Mouse (Mus musculus) forebrain, embryonic 11.5 days (tissue): ENCODE measurements around the gene Fnbp1l. TPM values are rescaled to one million over a fixed set of nuclear protein-coding genes. Genes with fewer than 3 reads are reported as not detected.

ENCODE experiments used
- ATAC-seq: fragments of 200-750 bp; cut with Nextera tagmentation; replicated peaks from 2 replicates; pipeline ENCODE4 v1.8.0; 2017; ENCODE audit warnings: moderate TSS enrichment; ENCODE audit not compliant: low FRiP score
- DNase-seq: peaks from one replicate; pipeline ENCODE4 v3.0.0-alpha.2; 2017; ENCODE audit warnings: low spot score
- H3K27ac ChIP-seq: fragments of 300-500 bp; sonication (generic); 2 replicates; pipeline ENCODE4 v1.5.1; 2014; ENCODE audit warnings: low read depth, low read length
- H3K27me3 ChIP-seq: fragments of 300-500 bp; sonication (generic); 2 replicates; pipeline ENCODE4 v1.6.1; 2014; ENCODE audit warnings: mild to moderate bottlenecking, low read length, mixed read lengths; ENCODE audit not compliant: control insufficient read depth, insufficient read depth
- H3K36me3 ChIP-seq: fragments of 300-500 bp; sonication (generic); 2 replicates; pipeline ENCODE4 v1.6.1; 2014; ENCODE audit warnings: mild to moderate bottlenecking, low read length, moderate library complexity, mixed read lengths; ENCODE audit not compliant: control insufficient read depth, insufficient read depth
- H3K4me1 ChIP-seq: fragments of 300-500 bp; sonication (generic); replicated peaks from 2 replicates; pipeline ENCODE4 v1.6.1; 2014; ENCODE audit warnings: low read length, mixed read lengths; ENCODE audit not compliant: control insufficient read depth, insufficient read depth
- H3K4me2 ChIP-seq: fragments of 300-500 bp; sonication (generic); 2 replicates; pipeline ENCODE4 v1.6.1; 2014; ENCODE audit warnings: low read depth, mild to moderate bottlenecking, low read length, moderate library complexity, mixed read lengths; ENCODE audit not compliant: severe bottlenecking
- H3K4me3 ChIP-seq: fragments of 300-500 bp; sonication (generic); 2 replicates; pipeline ENCODE4 v1.5.1; 2014; ENCODE audit warnings: low read depth, low read length
- H3K9ac ChIP-seq: fragments of 300-500 bp; sonication (generic); 2 replicates; pipeline ENCODE4 v1.6.1; 2014; ENCODE audit warnings: low read length
- H3K9me3 ChIP-seq: fragments of 300-500 bp; sonication (generic); 2 replicates; pipeline ENCODE4 v1.6.1; 2016; ENCODE audit warnings: low read length, mixed read lengths; ENCODE audit not compliant: control insufficient read depth
- WGBS: fragments of 180-500 bp; shearing (Covaris S2); extraction: QIAGEN DNeasy Blood & Tissue Kit; methylation state at CpG from one replicate; pipeline ENCODE4 v1.1.7; 2014; 5-methylcytosine and 5-hydroxymethylcytosine counted together
- polyA plus RNA-seq: library from polyadenylated mRNA; unstranded; fragments of >200 nt; fragmentation: Nextera tagmentation; extraction: Ambion mirVana; gene quantifications from 2 replicates; pipeline ENCODE4 v1.2.1, GENCODE M21; 2014

The Fnbp1l gene
- polyA plus RNA-seq, 1 experiment from 2014 or later = 88.2 TPM

DNA sequence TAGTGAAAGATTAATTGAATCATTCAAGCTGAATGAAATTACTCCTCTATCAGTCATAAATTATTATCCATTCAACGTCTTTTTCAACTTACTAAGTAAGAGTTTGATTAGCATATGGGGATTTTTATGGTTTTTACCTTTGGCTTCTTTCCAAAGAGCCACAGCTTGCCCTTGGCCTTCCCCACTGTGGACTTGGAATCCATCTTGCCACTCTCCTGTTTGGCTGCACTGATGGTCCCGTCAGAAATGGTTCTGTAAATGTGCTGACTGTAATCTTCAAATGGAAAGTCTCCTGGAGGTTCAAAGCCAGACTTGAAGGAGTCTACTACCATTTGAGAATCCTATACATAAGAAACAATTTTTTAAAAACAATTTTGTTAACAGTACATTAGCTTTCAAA, 61.7 kb downstream of the Fnbp1l start:
- no peaks in the 10 kb centered on the region for H3K9me3 ChIP-seq
- 72% methylated on average over 2 of the region's 2 CpGs for WGBS
- no peak for ATAC-seq
- H3K27ac ChIP-seq = no peak overlapping the region
- no peak overlapping the region for H3K4me3 ChIP-seq
- no peak for DNase-seq
- H3K36me3 ChIP-seq = no peaks in the 10 kb centered on the region
- H3K9ac ChIP-seq = no peak overlapping the region
- H3K4me1 ChIP-seq = no peaks in the 10 kb centered on the region
- H3K4me2 ChIP-seq = no peak overlapping the region
- no peaks in the 10 kb centered on the region for H3K27me3 ChIP-seq

DNA sequence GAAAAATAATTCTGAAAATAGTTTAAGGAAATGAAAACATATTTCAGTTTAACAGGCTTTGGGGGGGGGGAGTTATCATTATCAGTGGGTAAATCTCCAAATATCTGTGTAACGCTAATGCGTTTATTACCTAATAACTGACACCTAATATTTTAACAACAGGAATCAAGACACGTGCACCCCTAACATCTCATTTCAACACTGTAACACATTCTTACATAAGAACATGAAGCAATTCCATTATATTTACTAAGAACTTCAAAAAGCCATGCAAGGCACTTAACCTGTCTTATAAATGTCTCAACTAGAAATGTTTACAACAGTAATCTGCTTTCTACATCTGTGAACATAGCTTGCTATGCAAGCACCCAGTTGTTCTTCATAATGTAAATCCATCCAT, 68.3 kb downstream of the Fnbp1l start:
- H3K9ac ChIP-seq = no peak overlapping the region
- no peak overlapping the region for H3K4me2 ChIP-seq
- no peak for DNase-seq
- H3K9me3 ChIP-seq = no peaks in the 10 kb centered on the region
- no peak for ATAC-seq
- peaks cover 2% of the 10 kb centered on the region; the same call in 1 of the 2 replicates for H3K36me3 ChIP-seq
- WGBS = 96% methylated on average over 3 of the region's 3 CpGs
- no peak overlapping the region for H3K4me3 ChIP-seq
- no peak overlapping the region for H3K27ac ChIP-seq
- no peaks in the 10 kb centered on the region for H3K27me3 ChIP-seq
- H3K4me1 ChIP-seq = no peaks in the 10 kb centered on the region

DNA sequence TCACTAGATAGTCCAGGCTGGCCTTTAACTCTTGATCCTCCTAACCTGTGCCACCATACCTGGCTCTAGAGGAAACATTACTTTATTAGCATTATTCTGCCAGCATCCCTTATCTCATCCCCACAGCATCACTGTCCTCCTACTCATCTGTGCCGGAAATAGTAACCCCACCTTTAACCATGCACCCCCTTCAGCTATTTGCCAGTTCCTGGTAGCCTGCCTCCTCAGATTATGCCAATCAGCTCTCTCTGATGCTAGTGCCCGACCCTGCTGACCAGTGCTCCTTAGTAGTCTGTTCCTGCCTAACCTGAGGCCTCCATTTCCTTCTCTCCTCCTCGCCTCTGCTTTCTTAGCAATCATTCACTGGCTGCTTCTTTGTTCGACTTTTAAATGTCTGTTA, 72.0 kb downstream of the Fnbp1l start:
- Histone ChIP-seq H3K4me2 (no peak overlapping the region), H3K36me3 (peaks cover 2% of the 10 kb centered on the region; the same call in 1 of the 2 replicates), H3K9me3 (no peaks in the 10 kb centered on the region), H3K4me1 (no peaks in the 10 kb centered on the region), H3K27ac (no peak overlapping the region), H3K4me3 (no peak overlapping the region), H3K9ac (no peak overlapping the region), H3K27me3 (no peaks in the 10 kb centered on the region)
- ATAC-seq = no peak
- DNase-seq = no peak
- 88% methylated on average over 4 of the region's 4 CpGs for WGBS

DNA sequence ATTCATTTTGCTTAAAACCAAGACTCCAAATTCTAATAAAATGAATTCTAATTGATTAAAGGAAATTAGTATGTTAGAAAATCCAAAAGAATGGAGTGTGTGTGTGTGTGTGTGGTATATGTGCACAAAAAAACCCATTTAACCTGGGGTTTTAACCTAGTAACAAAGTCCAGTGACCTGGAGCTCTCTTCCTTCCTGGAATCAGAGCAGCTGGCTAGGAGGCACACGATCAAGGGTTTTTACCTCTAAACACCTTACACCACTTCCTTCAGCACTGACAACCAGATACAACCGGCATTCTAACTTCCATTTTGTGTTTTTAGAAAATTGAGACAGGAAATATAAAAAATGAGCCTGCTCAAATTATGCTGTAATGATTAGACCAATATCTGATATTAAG, 74.2 kb downstream of the Fnbp1l start:
- ATAC-seq (no peak), DNase-seq (no peak)
- Histone ChIP-seq H3K27me3 (no peaks in the 10 kb centered on the region), H3K4me1 (no peaks in the 10 kb centered on the region), H3K4me2 (no peak overlapping the region), H3K9me3 (no peaks in the 10 kb centered on the region), H3K9ac (no peak overlapping the region), H3K4me3 (no peak overlapping the region), H3K27ac (no peak overlapping the region), H3K36me3 (peaks cover 2% of the 10 kb centered on the region; the same call in 1 of the 2 replicates)
- 89% methylated on average over 2 of the region's 2 CpGs for WGBS

DNA sequence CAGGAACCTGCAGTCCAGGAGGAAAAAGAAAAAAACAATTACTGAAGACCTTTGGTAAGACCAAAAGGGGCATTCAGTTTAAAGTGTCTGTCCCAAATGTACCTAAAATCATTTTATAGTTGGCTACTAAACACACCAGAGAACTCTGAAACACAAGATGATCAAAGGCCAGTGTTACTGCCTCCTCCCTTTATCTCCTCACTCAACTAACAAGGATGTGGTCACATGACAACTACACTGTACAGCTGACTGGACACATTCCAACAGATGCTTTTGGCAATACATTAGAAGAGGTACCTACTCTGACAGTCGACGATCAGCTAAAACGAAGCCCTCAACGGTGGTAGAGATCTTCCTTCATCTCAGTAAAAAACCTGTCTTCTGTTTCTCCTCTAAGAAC, 78.6 kb downstream of the Fnbp1l start:
- Histone ChIP-seq H3K4me3 (no peak overlapping the region), H3K36me3 (no peaks in the 10 kb centered on the region; the same call in 1 of the 2 replicates), H3K9ac (no peak overlapping the region), H3K9me3 (no peaks in the 10 kb centered on the region), H3K27me3 (no peaks in the 10 kb centered on the region), H3K4me2 (no peak overlapping the region), H3K27ac (no peak overlapping the region), H3K4me1 (no peaks in the 10 kb centered on the region)
- 90% methylated on average over 4 of the region's 4 CpGs for WGBS
- no peak for ATAC-seq
- DNase-seq = no peak

DNA sequence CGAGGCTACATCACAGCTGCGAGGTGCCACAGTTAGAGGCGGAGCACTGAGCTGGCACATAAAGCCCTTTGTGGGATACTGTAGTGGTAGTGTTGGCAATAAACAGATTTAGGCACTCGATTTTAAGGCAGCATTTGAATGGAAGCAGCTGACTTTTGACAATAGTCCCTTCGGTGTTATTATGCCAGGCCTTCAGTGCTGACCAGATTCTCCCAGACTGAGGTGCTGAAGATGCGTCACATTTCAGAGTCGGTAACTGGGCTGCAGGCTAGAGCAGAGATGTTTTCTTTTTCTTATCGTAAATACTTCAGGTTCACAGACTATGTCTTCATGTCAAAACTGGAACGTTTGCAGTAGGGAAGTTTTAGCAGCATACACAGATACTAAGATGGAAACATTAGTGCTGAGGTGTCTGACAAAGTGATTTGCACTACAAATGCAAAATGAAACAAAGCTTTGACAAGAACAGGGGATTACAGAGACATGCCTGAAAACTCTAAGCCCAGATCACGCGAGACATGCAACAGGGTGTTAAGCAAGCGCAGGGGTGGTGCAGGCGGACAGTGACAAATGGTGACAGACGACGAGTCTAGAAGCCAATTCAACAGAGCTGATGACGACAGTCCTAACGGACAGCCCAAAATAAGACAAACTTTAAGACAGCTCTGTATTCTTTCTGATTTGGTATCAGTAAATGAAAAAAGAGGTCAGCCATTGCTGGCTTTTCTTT, 79.4 kb downstream of the Fnbp1l start:
- no peak overlapping the region for H3K27ac ChIP-seq
- no peaks in the 10 kb centered on the region for H3K27me3 ChIP-seq
- H3K4me1 ChIP-seq = no peaks in the 10 kb centered on the region
- no peak for ATAC-seq
- 92% methylated on average over 17 of the region's 17 CpGs for WGBS
- no peak overlapping the region for H3K4me2 ChIP-seq
- H3K36me3 ChIP-seq = no peaks in the 10 kb centered on the region; the same call in 1 of the 2 replicates
- no peak overlapping the region for H3K9ac ChIP-seq
- no peaks in the 10 kb centered on the region for H3K9me3 ChIP-seq
- no peak for DNase-seq
- H3K4me3 ChIP-seq = no peak overlapping the region

DNA sequence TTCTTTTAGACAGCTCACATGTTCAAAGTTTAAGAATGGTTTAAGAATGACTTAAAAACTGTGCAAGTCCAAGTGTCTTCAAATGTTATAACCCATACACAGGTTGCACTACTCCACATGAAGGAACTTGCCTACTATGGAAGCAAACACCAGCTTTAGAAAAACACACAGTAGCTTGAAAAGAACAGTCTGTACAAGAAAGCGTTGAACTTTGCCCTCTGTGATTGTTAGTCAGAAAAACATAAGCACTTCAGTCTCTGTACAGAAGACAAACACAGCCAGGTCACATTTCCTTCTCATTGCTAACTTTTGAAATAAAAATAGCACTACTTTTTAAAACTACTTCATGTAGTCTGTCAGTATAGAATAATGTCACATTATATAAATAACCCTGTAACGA, 80.7 kb downstream of the Fnbp1l start:
- no peaks in the 10 kb centered on the region for H3K4me1 ChIP-seq
- H3K9ac ChIP-seq = no peak overlapping the region
- no peak for ATAC-seq
- no peak overlapping the region for H3K4me3 ChIP-seq
- H3K9me3 ChIP-seq = no peaks in the 10 kb centered on the region
- no peak overlapping the region for H3K27ac ChIP-seq
- H3K27me3 ChIP-seq = no peaks in the 10 kb centered on the region
- H3K4me2 ChIP-seq = no peak overlapping the region
- no peaks in the 10 kb centered on the region; the same call in 1 of the 2 replicates for H3K36me3 ChIP-seq
- DNase-seq = no peak
- WGBS = 93% methylated on average over 2 of the region's 2 CpGs

- WGBS = 84% methylated on average over 8 of the region's 8 CpGs
- DNase-seq = no peak
- Histone ChIP-seq H3K4me2 (no peak overlapping the region), H3K36me3 (no peaks in the 10 kb centered on the region; the same call in 1 of the 2 replicates), H3K4me1 (no peaks in the 10 kb centered on the region), H3K27me3 (no peaks in the 10 kb centered on the region), H3K9ac (no peak overlapping the region), H3K9me3 (no peaks in the 10 kb centered on the region), H3K27ac (no peak overlapping the region), H3K4me3 (no peak overlapping the region)
- no peak for ATAC-seq
These were observed 83.4 kb downstream of the Fnbp1l start for GRCm38 (mm10) chr3:122535938-122536703.
